Mouse (Mus musculus) kidney, adult 10 weeks (tissue): ENCODE data around the gene Tac1. TPM values are rescaled to one million over a fixed set of nuclear protein-coding genes. Genes with fewer than 3 reads are reported as not detected.

Experiments used
- polyA plus RNA-seq: library from polyadenylated mRNA; stranded (reverse); fragments of 350-450 nt; fragmentation: Illumina TruSeq; extraction: RNeasy Lipid Tissue Mini Kit (QIAGEN cat#74804); gene quantifications from one replicate; pipeline ENCODE4 v1.2.3, GENCODE M21; 2014; ENCODE audit warnings: low read depth, low replicate concordance

Gene Tac1
- not detected for polyA plus RNA-seq

GRCm38 (mm10) chr6:7554829-7555391 lies at the start of gene Tac1:
Gene Tac1, plus strand, starts transcription at chr6:7554879.

Other genes starting within 250 kb of the Tac1 start
- gene Asns, start 138.4 kb downstream of the Tac1 start, polyA plus RNA-seq: 13.7 TPM